Comparison of ENCODE assay signal across 12 mouse cellular contexts in the genomic region with DNA sequence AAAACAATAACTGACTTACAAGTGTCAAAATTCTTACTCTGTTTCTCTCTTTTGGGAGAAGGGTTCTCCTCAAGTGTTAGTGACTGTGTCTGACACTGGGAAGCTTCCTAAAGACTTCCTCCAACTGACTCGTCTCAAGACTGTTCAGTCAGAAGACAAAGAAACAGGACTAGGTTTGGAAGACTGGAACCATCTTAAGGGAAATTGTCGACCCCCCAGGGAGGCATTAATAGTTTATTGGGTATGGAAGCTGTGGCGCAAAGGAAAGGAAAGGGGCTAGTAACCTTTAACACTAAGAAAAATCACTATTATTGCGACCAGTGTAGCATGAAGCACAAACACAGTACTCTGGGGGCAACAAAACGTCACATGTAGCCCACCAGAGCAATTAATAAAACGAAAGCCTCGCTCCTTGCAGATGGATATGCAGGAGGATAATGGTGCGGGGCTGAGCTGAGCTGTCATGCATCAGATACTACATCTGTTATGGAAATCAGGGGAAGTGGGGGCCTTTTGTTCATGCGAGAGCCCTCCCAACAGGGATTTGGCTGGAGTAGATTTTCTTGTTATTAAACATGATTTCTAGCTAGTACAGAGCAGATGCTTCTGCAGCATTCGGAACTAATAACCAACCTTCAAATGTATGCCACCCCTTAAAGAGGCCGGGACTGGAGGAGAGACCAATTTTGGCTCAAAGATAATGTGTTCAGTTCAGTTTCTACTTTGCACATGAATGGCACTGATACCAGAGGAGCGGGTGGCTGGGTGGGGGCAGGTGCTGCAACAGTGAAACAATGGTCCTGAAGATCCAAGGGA.
DNase-seq lines count a peak whose midpoint lies in the region; ATAC-seq and TF ChIP-seq lines count a peak whose summit lies in the region.
"Had no signal": no experiment of that assay in that cellular context is flagged by ENCODE, and none has a peak within 500 bp of the region (broad histone marks: within the 10 kb centered on the region; RNA-seq: fewer than 3 reads in every experiment).

No protein-coding gene starts in this region.

- TF ChIP-seq CTCF in intestine, postnatal 0 days (IDR thresholded peaks at IDR 0.05; ENCODE audit: low read depth): no peak

- peaks cover 5% of the 10 kb centered on the region; the same call in 1 of the 2 replicates for H3K27me3 ChIP-seq in forebrain, embryonic 10.5 days (ENCODE audit: poor library complexity, severe bottlenecking)
- H3K27me3 ChIP-seq in hindbrain, embryonic 16.5 days (replicated peaks; ENCODE audit: control insufficient read depth, insufficient read depth, low read length): no peaks in the 10 kb centered on the region
- no peaks in the 10 kb centered on the region for H3K27me3 ChIP-seq in neural tube, embryonic 11.5 days (ENCODE audit: control insufficient read depth, insufficient read depth, low read length)
- no peaks in the 10 kb centered on the region for H3K27me3 ChIP-seq in intestine, postnatal 0 days (replicated peaks; ENCODE audit: control insufficient read depth, insufficient read depth, low read length)

- WGBS in forebrain, embryonic 10.5 days: 41% methylated on average over 12 of the region's 12 CpGs
- WGBS in hindbrain, embryonic 16.5 days: 17% methylated on average over 12 of the region's 12 CpGs
- WGBS in neural tube, embryonic 11.5 days: 25% methylated on average over 12 of the region's 12 CpGs
- WGBS in intestine, postnatal 0 days: 72% methylated on average over 12 of the region's 12 CpGs

- ATAC-seq in hindbrain, embryonic 16.5 days: peak; percentile 68
- ATAC-seq in neural tube, embryonic 11.5 days (ENCODE audit: insufficient read depth, low FRiP score, low TSS enrichment): peak; percentile 77
- ATAC-seq in intestine, postnatal 0 days: no peak
- ATAC-seq: activated CD4-positive, CD25-positive, alpha-beta regulatory T cell, adult 4 months; lung, postnatal 0 days had no signal

- no peak overlapping the region for H3K9ac ChIP-seq in hindbrain, embryonic 16.5 days (ENCODE audit: low read depth, low read length)
- no peak overlapping the region for H3K9ac ChIP-seq in neural tube, embryonic 11.5 days (ENCODE audit: low read length)
- H3K9ac ChIP-seq in intestine, postnatal 0 days (ENCODE audit: low read depth, low read length): no peak overlapping the region

- H3K4me1 ChIP-seq in forebrain, embryonic 10.5 days: peaks cover 58% of the 10 kb centered on the region
- H3K4me1 ChIP-seq in hindbrain, embryonic 16.5 days (ENCODE audit: control insufficient read depth, insufficient read depth, low read depth, low read length): peaks cover 13% of the 10 kb centered on the region
- H3K4me1 ChIP-seq in neural tube, embryonic 11.5 days (ENCODE audit: control insufficient read depth, insufficient read depth, low read length): peaks cover 14% of the 10 kb centered on the region
- no peaks in the 10 kb centered on the region for H3K4me1 ChIP-seq in intestine, postnatal 0 days (replicated peaks; ENCODE audit: control insufficient read depth, insufficient read depth, low read length)

- H3K36me3 ChIP-seq in forebrain, embryonic 10.5 days (replicated peaks): no peaks in the 10 kb centered on the region
- no peaks in the 10 kb centered on the region for H3K36me3 ChIP-seq in hindbrain, embryonic 16.5 days (ENCODE audit: control insufficient read depth, insufficient read depth, low read length)
- no peaks in the 10 kb centered on the region for H3K36me3 ChIP-seq in neural tube, embryonic 11.5 days (ENCODE audit: control insufficient read depth, insufficient read depth, low read length)
- no peaks in the 10 kb centered on the region for H3K36me3 ChIP-seq in intestine, postnatal 0 days (ENCODE audit: control insufficient read depth, insufficient read depth)

- peak overlapping the region; percentile 39 for H3K4me2 ChIP-seq in hindbrain, embryonic 16.5 days (ENCODE audit: low read length)
- peak overlapping the region; percentile 6; the same call in 1 of the 2 replicates for H3K4me2 ChIP-seq in neural tube, embryonic 11.5 days (ENCODE audit: low read depth)
- no peak overlapping the region for H3K4me2 ChIP-seq in intestine, postnatal 0 days (replicated peaks; ENCODE audit: low read depth)

- H3K9me3 ChIP-seq in forebrain, embryonic 10.5 days: no peaks in the 10 kb centered on the region; the same call in 1 of the 2 replicates
- no peaks in the 10 kb centered on the region for H3K9me3 ChIP-seq in hindbrain, embryonic 16.5 days (ENCODE audit: control insufficient read depth, low read length)
- H3K9me3 ChIP-seq in neural tube, embryonic 11.5 days (ENCODE audit: control insufficient read depth, low read length): no peaks in the 10 kb centered on the region
- no peaks in the 10 kb centered on the region for H3K9me3 ChIP-seq in intestine, postnatal 0 days (ENCODE audit: control insufficient read depth)

- peak overlapping the region; percentile 76 for H3K27ac ChIP-seq in forebrain, embryonic 10.5 days
- peak overlapping the region; percentile 5 for H3K27ac ChIP-seq in hindbrain, embryonic 16.5 days (ENCODE audit: low read depth, low read length)
- H3K27ac ChIP-seq in neural tube, embryonic 11.5 days (ENCODE audit: low read depth, low read length): peak overlapping the region; percentile 68
- no peak overlapping the region for H3K27ac ChIP-seq in intestine, postnatal 0 days (ENCODE audit: low read depth, low read length)

- H3K4me3 ChIP-seq in forebrain, embryonic 10.5 days: peak overlapping the region; percentile 8; the same call in 1 of the 2 replicates
- no peak overlapping the region for H3K4me3 ChIP-seq in hindbrain, embryonic 16.5 days (ENCODE audit: low read length)
- H3K4me3 ChIP-seq in neural tube, embryonic 11.5 days (ENCODE audit: low read depth, low read length): no peak overlapping the region
- no peak overlapping the region for H3K4me3 ChIP-seq in intestine, postnatal 0 days (ENCODE audit: low read depth, low read length)
- H3K4me3 ChIP-seq: erythroblast, embryonic 14.5 days had no signal

- DNase-seq in embryo, embryonic 11 days: peak; percentile 53
- DNase-seq in forebrain, embryonic 10.5 days (ENCODE audit: extremely low spot score, low spot score): peak; percentile 24
- DNase-seq in neural tube, embryonic 11.5 days (ENCODE audit: low spot score): peak; percentile 59
- no peak for DNase-seq in cerebellum, adult 9-11 months
- no peak for DNase-seq in layer of hippocampus, adult 11-12 months (ENCODE audit: low spot score)
- DNase-seq: kidney, postnatal 4 days; right cerebral cortex, postnatal 4 days had no signal

Comparison
In these comparisons a context has a peak if more than half of its experiments do, and no peak if none do; other contexts are left out.
1. DNase-seq: peak in embryo, embryonic 11 days (single experiment), forebrain, embryonic 10.5 days (single experiment) and neural tube, embryonic 11.5 days (single experiment); none in cerebellum, adult 9-11 months (single experiment) and layer of hippocampus, adult 11-12 months (single experiment).